Mouse (Mus musculus): Measurements from ENCODE around the gene Col20a1. TPM values are rescaled to one million over a fixed set of nuclear protein-coding genes. Genes with fewer than 3 reads are reported as not detected.
A peak's percentile ranks its signal among the peaks of the same experiment; 100 is the strongest.

The Col20a1 gene
- polyA plus RNA-seq, 1 experiment from 2014 or later: 1.6 TPM

- H3K9me3 ChIP-seq: no peaks in the 10 kb centered on the region
- no peaks in the 10 kb centered on the region for H3K27me3 ChIP-seq
- WGBS: 9% methylated on average over 14 of the region's 14 CpGs
- H3K36me3 ChIP-seq: peaks cover 31% of the 10 kb centered on the region
- peak overlapping the region; percentile 95 for H3K9ac ChIP-seq
- H3K4me3 ChIP-seq: peak overlapping the region; percentile 98
- H3K27ac ChIP-seq: peak overlapping the region; percentile 83
- H3K4me1 ChIP-seq: peaks cover 23% of the 10 kb centered on the region
- ATAC-seq (ENCODE audit: low FRiP score, low read depth): no peak
- peak overlapping the region; percentile 84 for H3K4me2 ChIP-seq (replicated peaks)
Measured at GRCm38 (mm10) chr2:180966092-180966882, 20.0 kb upstream of the Col20a1 start.

- peak within 1 kb of the TSS; percentile 84 for H3K4me2 ChIP-seq (replicated peaks)
- peak; percentile 89 for ATAC-seq (ENCODE audit: low FRiP score, low read depth)
- WGBS: under 1% methylated on average over 57 of the region's 57 CpGs
Measured at GRCm38 (mm10) chr2:180967010-180967763, 19.1 kb upstream of the Col20a1 start, which contains the start of gene Arfgap1. Gene Arfgap1, plus strand, starts transcription at chr2:180967225.

GRCm38 (mm10) chr2:180981133-180981532 lies 5.2 kb upstream of the Col20a1 start:
- no peak overlapping the region for H3K4me2 ChIP-seq (replicated peaks)
- H3K27me3 ChIP-seq: no peaks in the 10 kb centered on the region
- H3K4me1 ChIP-seq: no peaks in the 10 kb centered on the region
- WGBS: 85% methylated on average over 6 of the region's 6 CpGs
- no peak overlapping the region for H3K4me3 ChIP-seq
- H3K27ac ChIP-seq: no peak overlapping the region
- no peak overlapping the region for H3K9ac ChIP-seq
- peaks cover 83% of the 10 kb centered on the region for H3K36me3 ChIP-seq
- H3K9me3 ChIP-seq: no peaks in the 10 kb centered on the region
- ATAC-seq (ENCODE audit: low FRiP score, low read depth): no peak

More at GRCm38 (mm10) chr2:180967010-180967763, 19.1 kb upstream of the Col20a1 start, which contains the start of gene Arfgap1:
- Histone ChIP-seq H3K36me3 (peaks cover 40% of the 10 kb centered on the region), H3K27ac (peak within 1 kb of the TSS; percentile 83), H3K4me1 (peaks cover 23% of the 10 kb centered on the region), H3K4me3 (peak within 1 kb of the TSS; percentile 98), H3K9ac (peak within 1 kb of the TSS; percentile 95), H3K9me3 (no peaks in the 10 kb centered on the region), H3K27me3 (no peaks in the 10 kb centered on the region)

GRCm38 (mm10) chr2:180985635-180986034 lies 700 bp upstream of the Col20a1 start:
- Histone ChIP-seq H3K4me3 (no peak overlapping the region), H3K27me3 (no peaks in the 10 kb centered on the region), H3K4me2 (replicated peaks) (no peak overlapping the region), H3K9me3 (no peaks in the 10 kb centered on the region), H3K9ac (no peak overlapping the region), H3K4me1 (peaks cover 4% of the 10 kb centered on the region; the same call in 1 of the 2 replicates), H3K36me3 (peaks cover 38% of the 10 kb centered on the region), H3K27ac (no peak overlapping the region)
- ATAC-seq (ENCODE audit: low FRiP score, low read depth): no peak
- 75% methylated on average over 2 of the region's 2 CpGs for WGBS

- H3K27ac ChIP-seq: no peak overlapping the region
- WGBS: 87% methylated on average over 1 of the region's 1 CpGs
- no peak for ATAC-seq (ENCODE audit: low FRiP score, low read depth)
Measured at GRCm38 (mm10) chr2:180987001-180987400, 666 bp downstream of the Col20a1 start.

GRCm38 (mm10) chr2:180987432-180988030 lies 1.2 kb downstream of the Col20a1 start:
- ATAC-seq (ENCODE audit: low FRiP score, low read depth): 0 out of 2 replicates have a peak, but pooled peaks have one; percentile 10
- 77% methylated on average over 5 of the region's 5 CpGs for WGBS
- no peak overlapping the region for H3K4me2 ChIP-seq (replicated peaks)

More at GRCm38 (mm10) chr2:180987001-180987400, 666 bp downstream of the Col20a1 start:
- no peak overlapping the region for H3K4me2 ChIP-seq (replicated peaks)
- H3K9ac ChIP-seq: no peak overlapping the region
- H3K27me3 ChIP-seq: no peaks in the 10 kb centered on the region
- H3K36me3 ChIP-seq: peaks cover 24% of the 10 kb centered on the region
- H3K9me3 ChIP-seq: no peaks in the 10 kb centered on the region
- H3K4me1 ChIP-seq: peaks cover 4% of the 10 kb centered on the region; the same call in 1 of the 2 replicates
- H3K4me3 ChIP-seq: no peak overlapping the region

GRCm38 (mm10) chr2:180988347-180988913 lies 2.1 kb downstream of the Col20a1 start:
- no peak overlapping the region for H3K4me2 ChIP-seq (replicated peaks)
- no peak overlapping the region for H3K9ac ChIP-seq
- no peaks in the 10 kb centered on the region for H3K9me3 ChIP-seq
- H3K4me1 ChIP-seq: peaks cover 4% of the 10 kb centered on the region; the same call in 1 of the 2 replicates
- no peak overlapping the region for H3K4me3 ChIP-seq
- no peaks in the 10 kb centered on the region for H3K27me3 ChIP-seq
- ATAC-seq (ENCODE audit: low FRiP score, low read depth): no peak
- no peak overlapping the region for H3K27ac ChIP-seq
- 65% methylated on average over 3 of the region's 3 CpGs for WGBS
- peaks cover 10% of the 10 kb centered on the region; the same call in 1 of the 2 replicates for H3K36me3 ChIP-seq

More at GRCm38 (mm10) chr2:180987432-180988030, 1.2 kb downstream of the Col20a1 start:
- no peak overlapping the region for H3K4me3 ChIP-seq
- peaks cover 4% of the 10 kb centered on the region; the same call in 1 of the 2 replicates for H3K4me1 ChIP-seq
- H3K27me3 ChIP-seq: no peaks in the 10 kb centered on the region
- H3K27ac ChIP-seq: no peak overlapping the region
- H3K9me3 ChIP-seq: no peaks in the 10 kb centered on the region
- H3K36me3 ChIP-seq: peaks cover 19% of the 10 kb centered on the region
- no peak overlapping the region for H3K9ac ChIP-seq

GRCm38 (mm10) chr2:180988948-180989347 lies 2.6 kb downstream of the Col20a1 start:
- Histone ChIP-seq H3K27me3 (no peaks in the 10 kb centered on the region), H3K4me1 (peaks cover 4% of the 10 kb centered on the region; the same call in 1 of the 2 replicates), H3K27ac (no peak overlapping the region), H3K9ac (no peak overlapping the region), H3K36me3 (0 out of 2 replicates have a peak, but pooled peaks cover 5% of the 10 kb centered on the region), H3K4me2 (replicated peaks) (no peak overlapping the region), H3K4me3 (no peak overlapping the region), H3K9me3 (no peaks in the 10 kb centered on the region)
- no peak for ATAC-seq (ENCODE audit: low FRiP score, low read depth)
- WGBS: 76% methylated on average over 1 of the region's 1 CpGs

- Histone ChIP-seq H3K27ac (no peak overlapping the region), H3K4me2 (replicated peaks) (no peak overlapping the region), H3K27me3 (no peaks in the 10 kb centered on the region), H3K4me3 (no peak overlapping the region), H3K9ac (no peak overlapping the region), H3K9me3 (no peaks in the 10 kb centered on the region), H3K36me3 (no peaks in the 10 kb centered on the region), H3K4me1 (peaks cover 4% of the 10 kb centered on the region; the same call in 1 of the 2 replicates)
- no peak for ATAC-seq (ENCODE audit: low FRiP score, low read depth)
- 77% methylated on average over 4 of the region's 4 CpGs for WGBS
Measured at GRCm38 (mm10) chr2:180990347-180990746, 4.0 kb downstream of the Col20a1 start.

- Histone ChIP-seq H3K9ac (no peak overlapping the region), H3K4me3 (no peak overlapping the region), H3K27ac (no peak overlapping the region), H3K9me3 (no peaks in the 10 kb centered on the region), H3K36me3 (no peaks in the 10 kb centered on the region), H3K4me2 (replicated peaks) (no peak overlapping the region), H3K4me1 (no peaks in the 10 kb centered on the region), H3K27me3 (no peaks in the 10 kb centered on the region)
- 66% methylated on average over 2 of the region's 2 CpGs for WGBS
- ATAC-seq (ENCODE audit: low FRiP score, low read depth): no peak
Measured at GRCm38 (mm10) chr2:180994360-180994759, 8.0 kb downstream of the Col20a1 start.

GRCm38 (mm10) chr2:180995457-180995856 lies 9.1 kb downstream of the Col20a1 start:
- H3K27ac ChIP-seq: no peak overlapping the region
- WGBS: 89% methylated on average over 4 of the region's 4 CpGs
- ATAC-seq (ENCODE audit: low FRiP score, low read depth): no peak
- H3K9me3 ChIP-seq: no peaks in the 10 kb centered on the region
- H3K4me2 ChIP-seq (replicated peaks): no peak overlapping the region
- H3K36me3 ChIP-seq: no peaks in the 10 kb centered on the region
- H3K4me3 ChIP-seq: no peak overlapping the region
- no peaks in the 10 kb centered on the region for H3K4me1 ChIP-seq
- no peak overlapping the region for H3K9ac ChIP-seq
- H3K27me3 ChIP-seq: no peaks in the 10 kb centered on the region

Data from limb, embryonic 13.5 days (tissue).